Comparison of ENCODE assay signal across 22 mouse cellular contexts in genomic region chr10:21118341-21118740, GRCm38 (mm10). TPM values are rescaled to one million over a fixed set of nuclear protein-coding genes. Genes with fewer than 3 reads are reported as not detected.
DNase-seq lines count a peak whose midpoint lies in the region; ATAC-seq and TF ChIP-seq lines count a peak whose summit lies in the region.
"Had no signal": no experiment of that assay in that cellular context is flagged by ENCODE, and none has a peak within 500 bp of the region (broad histone marks: within the 10 kb centered on the region; RNA-seq: fewer than 3 reads in every experiment).

No protein-coding gene starts in this region.

- DNase-seq in 416B (ENCODE audit: low read depth): peak; percentile 79
- DNase-seq in MEL (ENCODE audit: low read depth, low spot score): peak; percentile 60
- no peak for DNase-seq in adrenal gland, postnatal 10 days
- no peak for DNase-seq in cerebellum, adult 8-10 months
- DNase-seq: adrenal gland, adult 8-10 months; B cell, adult 2 months; cerebellum, adult 11-12 months; cerebellum, adult 9-11 months; cerebellum, postnatal 36 days; gastrocnemius, postnatal 36 days; heart, adult 18-20 months; kidney, adult 11 months had no signal

- peaks cover 8 to 14% of the 10 kb centered on the region in 2 experiments for H3K4me1 ChIP-seq in MEL (ENCODE audit: control insufficient read depth in 1 of 2, insufficient read depth in 2 of 2, low read length in 2 of 2)
- peaks cover 9% of the 10 kb centered on the region; the same call in 1 of the 2 replicates for H3K4me1 ChIP-seq in small intestine, adult 2 months (ENCODE audit: control insufficient read depth, insufficient read depth, insufficient read length, low read length)
- H3K4me1 ChIP-seq: embryonic facial prominence, embryonic 15.5 days; forebrain, embryonic 10.5 days; hindbrain, embryonic 10.5 days had no signal

- peak in 1 of 2 experiments; percentile 31; a peak in 2 of 4 replicates for TF ChIP-seq EP300 in MEL (IDR thresholded peaks at IDR 0.05; ENCODE audit: low read depth in 1 of 2, low read length in 2 of 2)

- H3K4me3 ChIP-seq in MEL (ENCODE audit: control insufficient read depth in 1 of 2, insufficient read depth in 1 of 2, low read depth in 2 of 2, low read length in 2 of 2): no peak overlapping the region
- no peak overlapping the region for H3K4me3 ChIP-seq in small intestine, adult 2 months (ENCODE audit: low read depth, low read length)
- H3K4me3 ChIP-seq: embryonic facial prominence, embryonic 15.5 days; erythroblast, embryonic 14.5 days; forebrain, embryonic 10.5 days; hindbrain, embryonic 10.5 days had no signal

- TF ChIP-seq RAD21 in MEL (IDR thresholded peaks at IDR 0.05; ENCODE audit: low read depth, low read length): no peak

- 45% methylated on average over 3 of the region's 3 CpGs for WGBS in small intestine, adult 2 months

- H3K9me3 ChIP-seq in MEL (replicated peaks; ENCODE audit: insufficient read depth, low read length): no peaks in the 10 kb centered on the region
- H3K9me3 ChIP-seq: embryonic facial prominence, embryonic 15.5 days; forebrain, embryonic 10.5 days; G1E; hindbrain, embryonic 10.5 days had no signal

- no peak overlapping the region for H3K27ac ChIP-seq in MEL (ENCODE audit: control insufficient read depth, low read depth, low read length)
- peak overlapping the region; percentile 47; the same call in 1 of the 2 replicates for H3K27ac ChIP-seq in small intestine, adult 2 months (ENCODE audit: insufficient read depth, low read depth, low read length)
- H3K27ac ChIP-seq: embryonic facial prominence, embryonic 15.5 days; forebrain, embryonic 10.5 days; hindbrain, embryonic 10.5 days; hindbrain, embryonic 14.5 days had no signal

- ATAC-seq in common myeloid progenitor, adult 5-6 weeks (replicated peaks; ENCODE audit: low read depth, poor library complexity, severe bottlenecking): peak; percentile 19; the same call in 1 of the 2 replicates
- ATAC-seq: CD4-positive, CD25-positive, alpha-beta regulatory T cell, adult 4 months; forebrain, embryonic 14.5 days had no signal

- H3K9ac ChIP-seq in MEL (ENCODE audit: control insufficient read depth, low read depth, low read length, poor library complexity, severe bottlenecking): no peak overlapping the region
- H3K9ac ChIP-seq: embryonic facial prominence, embryonic 15.5 days; hindbrain, embryonic 14.5 days had no signal

- TF ChIP-seq POLR2A in MEL (IDR thresholded peaks at IDR 0.05; ENCODE audit: control insufficient read depth in 1 of 2, insufficient read depth in 1 of 2, low read depth in 1 of 2, low read length in 2 of 2, poor library complexity in 1 of 2): no peak
- TF ChIP-seq POLR2A in small intestine, adult 2 months (IDR thresholded peaks at IDR 0.05; ENCODE audit: low read depth, low read length): no peak

- peaks cover 0 to 13% of the 10 kb centered on the region in 2 experiments; a peak in 2 of 4 replicates for H3K36me3 ChIP-seq in MEL (ENCODE audit: control insufficient read depth in 1 of 2, insufficient read depth in 2 of 2, low read length in 2 of 2)
- no peaks in the 10 kb centered on the region for H3K36me3 ChIP-seq in small intestine, adult 2 months (ENCODE audit: control insufficient read depth, insufficient read depth, low read length)
- H3K36me3 ChIP-seq: embryonic facial prominence, embryonic 15.5 days; forebrain, embryonic 10.5 days; hindbrain, embryonic 10.5 days had no signal

- H3K27me3 ChIP-seq in MEL (ENCODE audit: control insufficient read depth in 1 of 2, insufficient read depth in 2 of 2, low read length in 2 of 2): no peaks in the 10 kb centered on the region
- no peaks in the 10 kb centered on the region for H3K27me3 ChIP-seq in small intestine, adult 2 months (ENCODE audit: control insufficient read depth, insufficient read depth, low read length)
- H3K27me3 ChIP-seq: embryonic facial prominence, embryonic 15.5 days had no signal

- no peaks in the 10 kb centered on the region for H3K79me2 ChIP-seq in MEL (ENCODE audit: control insufficient read depth, insufficient read depth, low read length, poor library complexity)

- TF ChIP-seq CTCF in MEL (IDR thresholded peaks at IDR 0.05 in 2 of 3, conservative IDR thresholded peaks at IDR 0.05 in 1 of 3; ENCODE audit: control insufficient read depth in 1 of 3, insufficient read depth in 1 of 3, low read depth in 2 of 3, low read length in 3 of 3, poor library complexity in 1 of 3, severe bottlenecking in 1 of 3): no peak
- no peak for TF ChIP-seq CTCF in small intestine, adult 2 months (IDR thresholded peaks at IDR 0.05; ENCODE audit: extremely low read depth, insufficient read length, insufficient replicate concordance, low read depth, low read length)

TF ChIP-seq in MEL, 35 proteins besides CTCF, POLR2A, EP300 and RAD21:
- peak; percentile 48 for TF ChIP-seq GATA1 (IDR thresholded peaks at IDR 0.05; ENCODE audit: low read depth, low read length)
- TF ChIP-seq NRF1 (IDR thresholded peaks at IDR 0.05; ENCODE audit: insufficient read depth, low read depth, low read length, poor library complexity, severe bottlenecking): no peak
- TF ChIP-seq ZC3H11A (IDR thresholded peaks at IDR 0.05; ENCODE audit: low read depth, low read length): no peak
- TF ChIP-seq USF2 (IDR thresholded peaks at IDR 0.05; ENCODE audit: borderline replicate concordance in 1 of 2, insufficient read depth in 1 of 2, low read depth in 1 of 2, low read length in 2 of 2): no peak
- TF ChIP-seq POLR2AphosphoS2 (IDR thresholded peaks at IDR 0.05; ENCODE audit: low read length): no peak
- TF ChIP-seq ELF1 (IDR thresholded peaks at IDR 0.05; ENCODE audit: low read depth, low read length): no peak
- TF ChIP-seq MYC (IDR thresholded peaks at IDR 0.05; ENCODE audit: low read depth, low read length): no peak
- no peak for TF ChIP-seq TAL1 (IDR thresholded peaks at IDR 0.05; ENCODE audit: low read length)
- peak; percentile 29; the same call in 1 of the 2 replicates for TF ChIP-seq SIN3A (IDR thresholded peaks at IDR 0.05; ENCODE audit: low read length)
- no peak for TF ChIP-seq MAX (IDR thresholded peaks at IDR 0.05; ENCODE audit: low read length)
- no peak for TF ChIP-seq BHLHE40 (IDR thresholded peaks at IDR 0.05; ENCODE audit: borderline replicate concordance, low read depth, low read length)
TF ChIP-seq in MEL: peak in this region for 2.

RNA-seq across cellular contexts. Expression of gene Myb, which starts 42.4 kb away (rescaled TPM):
- total RNA-seq in MEL (2012; rRNA removed): 125 and 133 TPM in 2 replicates
- polyA plus RNA-seq in MEL (2012; ENCODE audit: insufficient read depth in 1 of 2, insufficient read length in 2 of 2, low read depth in 1 of 2, low replicate concordance in 2 of 2, missing spikeins in 1 of 2): 100 to 1,000 TPM; 155 to 245 TPM
- 415 and 490 TPM in 2 replicates for total RNA-seq in common myeloid progenitor, adult 5-6 weeks (2017)
- 4.8 and 8.4 TPM in 2 replicates for polyA plus RNA-seq in small intestine, adult 2 months (2012; rRNA removed)
- 1 to 10 TPM; 2.3 to 2.4 TPM for total RNA-seq in adrenal gland, postnatal 10 days (2021)
- total RNA-seq: adrenal gland, adult 8-10 months had no signal

Comparison
In these comparisons a context has a peak if more than half of its experiments do, and no peak if none do; other contexts are left out.
1. DNase-seq: peak in 416B (single experiment) and MEL (single experiment); none in adrenal gland, postnatal 10 days (single experiment) and cerebellum, adult 8-10 months (single experiment).
2. RNA of gene Myb, which starts 42.4 kb away (total RNA-seq): 415 to 490 TPM in common myeloid progenitor, adult 5-6 weeks and 125 to 133 TPM in MEL; 2.3 to 2.4 TPM in adrenal gland, postnatal 10 days; every median in the first group is over 10 times any median in the second.